Mouse (Mus musculus) midbrain, embryonic 11.5 days (tissue): ENCODE results near the gene Ksr2. TPM values are rescaled to one million over a fixed set of nuclear protein-coding genes. Genes with fewer than 3 reads are reported as not detected.
A peak's percentile ranks its signal among the peaks of the same experiment; 100 is the strongest.

Source experiments
- ATAC-seq: fragments of 200-750 bp; cut with Nextera tagmentation; 2 replicates; pipeline ENCODE4 v1.8.0; 2017; ENCODE audit warnings: moderate TSS enrichment, moderate library complexity; ENCODE audit not compliant: low FRiP score
- DNase-seq: peaks from one replicate; pipeline ENCODE4 v3.0.0; 2015; ENCODE audit warnings: low spot score; ENCODE audit errors: missing footprints
- H3K27ac ChIP-seq: fragments of 300-500 bp; sonication (generic); 2 replicates; pipeline ENCODE4 v1.5.1; 2014; ENCODE audit warnings: low read depth, low read length
- H3K27me3 ChIP-seq: fragments of 300-500 bp; sonication (generic); 2 replicates; pipeline ENCODE4 v1.6.1; 2014; ENCODE audit warnings: mild to moderate bottlenecking, low read length, moderate library complexity, mixed read lengths; ENCODE audit not compliant: control insufficient read depth, insufficient read depth
- H3K36me3 ChIP-seq: fragments of 300-500 bp; sonication (generic); 2 replicates; pipeline ENCODE4 v1.6.1; 2014; ENCODE audit warnings: mild to moderate bottlenecking, low read length, moderate library complexity, mixed read lengths; ENCODE audit not compliant: control insufficient read depth, insufficient read depth
- H3K4me1 ChIP-seq: fragments of 300-500 bp; sonication (generic); 2 replicates; pipeline ENCODE4 v1.6.1; 2014; ENCODE audit warnings: low read length; ENCODE audit not compliant: control insufficient read depth, insufficient read depth
- H3K4me2 ChIP-seq: fragments of 300-500 bp; sonication (generic); 2 replicates; pipeline ENCODE4 v1.6.1; 2014; ENCODE audit warnings: mild to moderate bottlenecking, moderate library complexity
- H3K4me3 ChIP-seq: fragments of 300-500 bp; sonication (generic); 2 replicates; pipeline ENCODE4 v1.5.1; 2014; ENCODE audit warnings: low read depth, low read length
- H3K9ac ChIP-seq: fragments of 300-500 bp; sonication (generic); 2 replicates; pipeline ENCODE4 v1.6.1; 2014; ENCODE audit warnings: low read length
- H3K9me3 ChIP-seq: fragments of 300-500 bp; sonication (generic); 2 replicates; pipeline ENCODE4 v1.6.1; 2016; ENCODE audit warnings: low read length; ENCODE audit not compliant: control insufficient read depth
- WGBS: fragments of 180-500 bp; shearing (Covaris S2); extraction: QIAGEN DNeasy Blood & Tissue Kit; methylation state at CpG from one replicate; pipeline ENCODE4 v1.1.7; 2014; 5-methylcytosine and 5-hydroxymethylcytosine counted together
- polyA plus RNA-seq: library from polyadenylated mRNA; unstranded; fragments of >200 nt; fragmentation: Nextera tagmentation; extraction: Ambion mirVana; gene quantifications from 2 replicates; pipeline ENCODE4 v1.2.1, GENCODE M21; 2014

Ksr2 gene
- polyA plus RNA-seq, 1 experiment from 2014 or later, result 0.90 TPM

DNA sequence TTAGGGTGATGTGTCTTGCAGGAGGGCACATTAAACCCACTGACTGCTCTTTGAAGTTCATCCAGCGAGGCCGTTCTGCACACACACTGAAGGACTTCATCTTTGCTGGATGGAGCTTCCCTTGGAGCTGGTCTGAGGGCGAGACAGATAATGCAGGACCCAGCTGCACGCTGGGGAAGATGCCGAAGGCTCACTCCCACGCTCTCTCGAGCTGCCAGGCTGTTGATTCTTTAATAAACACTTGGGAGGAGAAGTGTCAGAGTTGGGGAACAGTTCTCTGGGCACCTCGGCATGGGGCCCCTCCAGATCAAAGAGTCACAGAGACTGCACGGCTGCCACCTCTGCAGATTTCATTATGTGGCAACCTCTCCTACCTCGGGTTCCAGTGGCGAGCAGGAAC, 280.8 kb downstream of the Ksr2 start:
- Histone ChIP-seq H3K9ac (no peak overlapping the region), H3K27me3 (no peaks in the 10 kb centered on the region), H3K9me3 (no peaks in the 10 kb centered on the region), H3K4me1 (peaks cover 6% of the 10 kb centered on the region), H3K27ac (no peak overlapping the region), H3K4me2 (no peak overlapping the region), H3K4me3 (no peak overlapping the region), H3K36me3 (no peaks in the 10 kb centered on the region)
- DNase-seq (no peak), ATAC-seq (no peak)
- WGBS, result 75% methylated on average over 11 of the region's 11 CpGs

DNA sequence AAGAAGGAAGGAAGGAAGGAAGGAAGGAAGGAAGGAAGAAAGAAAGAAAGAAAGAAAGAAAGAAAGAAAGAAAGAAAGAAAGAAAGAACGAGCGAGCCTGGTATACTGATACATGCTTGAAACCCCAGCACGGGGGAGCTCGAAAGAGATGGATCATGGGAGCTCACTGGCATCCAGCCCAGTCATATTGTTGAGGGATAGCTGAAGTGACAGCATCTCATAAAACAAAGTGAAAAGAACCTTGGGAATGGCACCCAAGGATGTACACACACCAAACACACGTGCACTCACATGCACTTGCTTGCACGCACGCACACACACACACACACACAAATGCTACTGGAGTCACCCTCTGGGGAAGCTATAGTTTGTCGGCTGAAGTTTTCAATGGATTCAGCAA, 282.6 kb downstream of the Ksr2 start:
- ATAC-seq (no peak), DNase-seq (no peak)
- Histone ChIP-seq H3K9me3 (no peaks in the 10 kb centered on the region), H3K36me3 (no peaks in the 10 kb centered on the region), H3K9ac (no peak overlapping the region), H3K27me3 (no peaks in the 10 kb centered on the region), H3K4me1 (peaks cover 2% of the 10 kb centered on the region; the same call in 1 of the 2 replicates), H3K4me2 (no peak overlapping the region), H3K4me3 (no peak overlapping the region), H3K27ac (no peak overlapping the region)
- 92% methylated on average over 8 of the region's 8 CpGs for WGBS

DNA sequence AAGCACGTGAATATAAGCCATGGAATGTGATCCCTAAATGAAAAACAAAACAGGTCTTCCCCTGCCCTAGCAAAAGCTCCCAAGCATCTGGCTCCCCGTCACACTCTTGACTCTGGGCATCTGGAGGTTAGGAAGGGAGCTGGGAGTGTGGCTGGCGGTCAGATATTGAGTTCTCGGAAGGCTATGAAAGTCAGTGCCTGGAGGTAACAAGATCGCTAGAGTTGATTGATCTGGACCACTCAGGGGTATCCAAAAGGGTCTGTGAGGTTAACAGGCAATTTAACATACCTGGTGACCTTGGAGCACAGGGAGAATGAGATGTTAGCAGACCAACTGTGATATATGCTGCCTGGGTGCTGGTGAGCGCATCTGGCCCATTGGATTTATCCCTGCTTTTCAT, 283.8 kb downstream of the Ksr2 start:
- H3K9me3 ChIP-seq, result no peaks in the 10 kb centered on the region
- H3K36me3 ChIP-seq, result no peaks in the 10 kb centered on the region
- H3K27me3 ChIP-seq, result no peaks in the 10 kb centered on the region
- 74% methylated on average over 6 of the region's 6 CpGs for WGBS
- no peak overlapping the region for H3K27ac ChIP-seq
- no peak for ATAC-seq
- no peak overlapping the region for H3K4me3 ChIP-seq
- H3K4me1 ChIP-seq, result peaks cover 2% of the 10 kb centered on the region; the same call in 1 of the 2 replicates
- H3K4me2 ChIP-seq, result no peak overlapping the region
- H3K9ac ChIP-seq, result no peak overlapping the region
- peak; percentile 57 for DNase-seq

DNA sequence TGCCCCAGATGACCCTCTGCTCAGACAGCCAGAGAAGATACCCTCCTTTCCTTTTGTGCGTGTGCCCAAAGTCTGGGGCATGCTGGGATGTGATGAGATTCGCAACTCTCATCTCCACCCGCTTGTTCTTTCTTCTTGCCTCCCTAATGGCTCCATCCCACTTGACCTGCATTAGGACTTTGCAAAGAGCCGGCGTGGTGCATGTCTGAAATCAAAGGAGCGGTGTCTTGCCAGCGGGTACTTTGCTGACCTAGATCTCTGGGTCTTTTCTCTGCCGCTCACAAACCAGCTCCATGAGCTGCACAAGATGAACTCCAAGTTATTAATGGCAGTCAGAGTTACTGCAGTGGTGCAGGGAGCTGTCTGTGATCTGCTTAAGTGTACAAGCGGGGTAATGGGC, 290.6 kb downstream of the Ksr2 start:
- Histone ChIP-seq H3K9me3 (no peaks in the 10 kb centered on the region; the same call in 1 of the 2 replicates), H3K4me3 (no peak overlapping the region), H3K4me1 (no peaks in the 10 kb centered on the region), H3K36me3 (no peaks in the 10 kb centered on the region), H3K9ac (no peak overlapping the region), H3K27ac (no peak overlapping the region), H3K4me2 (no peak overlapping the region), H3K27me3 (no peaks in the 10 kb centered on the region)
- ATAC-seq (no peak), DNase-seq (no peak)
- WGBS, result 86% methylated on average over 9 of the region's 9 CpGs

DNA sequence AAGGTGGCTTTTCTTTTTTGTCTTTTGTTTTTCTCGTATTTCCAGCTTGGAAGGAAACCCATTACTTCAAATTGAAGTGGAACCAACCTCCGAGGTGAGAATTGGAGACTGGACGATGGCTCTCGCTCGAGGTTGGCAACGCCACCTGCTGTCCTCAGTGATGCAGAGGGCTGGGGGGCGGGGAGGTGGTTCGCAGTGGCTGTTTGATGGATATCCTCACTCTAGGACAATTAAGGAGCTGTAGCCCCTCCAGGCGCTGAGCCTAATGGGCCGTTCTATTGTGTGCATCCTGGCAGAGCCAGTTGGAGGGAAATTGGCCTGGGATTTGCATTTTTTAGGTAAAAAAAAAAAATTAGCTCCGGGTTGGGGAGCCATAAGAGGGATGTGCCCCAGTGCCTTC, 292.8 kb downstream of the Ksr2 start:
- ATAC-seq, result no peak
- 45% methylated on average over 11 of the region's 11 CpGs for WGBS
- H3K4me2 ChIP-seq, result no peak overlapping the region

DNA sequence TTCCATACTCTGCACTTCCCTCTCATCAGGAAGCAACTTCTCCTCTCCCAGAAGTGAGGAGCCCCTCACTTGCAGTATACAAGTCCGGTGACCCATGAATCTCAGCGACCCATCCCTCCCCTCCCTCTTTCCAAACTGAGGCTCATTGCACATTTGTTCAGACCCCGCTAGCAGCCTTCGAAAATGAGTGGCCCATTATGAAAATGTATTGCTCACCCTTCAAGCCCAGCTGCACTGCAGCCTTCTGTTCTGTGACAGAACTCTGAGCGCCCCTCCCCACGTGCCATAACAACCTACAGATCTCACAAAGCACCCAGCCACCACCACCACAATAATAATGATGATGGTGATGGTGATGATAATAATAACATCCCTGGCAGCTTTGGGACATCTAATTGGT, 295.5 kb downstream of the Ksr2 start:
- WGBS, result 81% methylated on average over 6 of the region's 6 CpGs
- H3K27ac ChIP-seq, result no peak overlapping the region
- no peak for DNase-seq

More for the DNA sequence above, 292.8 kb downstream of the Ksr2 start:
- no peaks in the 10 kb centered on the region for H3K27me3 ChIP-seq
- no peaks in the 10 kb centered on the region for H3K36me3 ChIP-seq
- H3K4me1 ChIP-seq, result no peaks in the 10 kb centered on the region
- H3K27ac ChIP-seq, result no peak overlapping the region
- H3K4me3 ChIP-seq, result no peak overlapping the region
- H3K9me3 ChIP-seq, result no peaks in the 10 kb centered on the region; the same call in 1 of the 2 replicates
- H3K9ac ChIP-seq, result no peak overlapping the region
- DNase-seq, result no peak

DNA sequence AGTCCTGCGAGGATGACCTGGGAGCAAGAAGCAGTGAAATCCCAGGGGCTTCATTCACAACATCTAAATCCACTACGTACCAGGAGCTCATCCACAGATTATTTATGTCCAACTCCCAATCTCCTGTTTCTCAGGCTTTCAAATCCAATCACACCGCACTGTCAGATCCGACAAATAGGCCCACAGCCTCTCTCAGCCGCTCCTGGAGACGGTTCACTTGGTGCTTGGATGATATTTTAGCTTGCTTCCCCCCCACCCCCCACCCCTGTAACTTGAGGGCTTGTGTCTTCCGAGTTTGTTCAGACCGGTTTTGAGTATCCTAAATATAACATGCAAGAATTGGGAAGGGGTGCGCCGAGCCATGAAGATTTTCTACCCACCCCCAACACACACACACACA, 297.8 kb downstream of the Ksr2 start:
- Histone ChIP-seq H3K4me2 (no peak overlapping the region), H3K4me3 (no peak overlapping the region), H3K36me3 (no peaks in the 10 kb centered on the region), H3K4me1 (no peaks in the 10 kb centered on the region), H3K9me3 (no peaks in the 10 kb centered on the region; the same call in 1 of the 2 replicates), H3K27me3 (no peaks in the 10 kb centered on the region), H3K27ac (no peak overlapping the region), H3K9ac (no peak overlapping the region)
- WGBS, result 86% methylated on average over 10 of the region's 10 CpGs
- no peak for DNase-seq
- no peak for ATAC-seq

More for the DNA sequence above, 295.5 kb downstream of the Ksr2 start:
- Histone ChIP-seq H3K9me3 (no peaks in the 10 kb centered on the region; the same call in 1 of the 2 replicates), H3K4me1 (no peaks in the 10 kb centered on the region), H3K4me2 (no peak overlapping the region), H3K27me3 (no peaks in the 10 kb centered on the region), H3K4me3 (no peak overlapping the region), H3K9ac (no peak overlapping the region), H3K36me3 (no peaks in the 10 kb centered on the region)
- no peak for ATAC-seq

DNA sequence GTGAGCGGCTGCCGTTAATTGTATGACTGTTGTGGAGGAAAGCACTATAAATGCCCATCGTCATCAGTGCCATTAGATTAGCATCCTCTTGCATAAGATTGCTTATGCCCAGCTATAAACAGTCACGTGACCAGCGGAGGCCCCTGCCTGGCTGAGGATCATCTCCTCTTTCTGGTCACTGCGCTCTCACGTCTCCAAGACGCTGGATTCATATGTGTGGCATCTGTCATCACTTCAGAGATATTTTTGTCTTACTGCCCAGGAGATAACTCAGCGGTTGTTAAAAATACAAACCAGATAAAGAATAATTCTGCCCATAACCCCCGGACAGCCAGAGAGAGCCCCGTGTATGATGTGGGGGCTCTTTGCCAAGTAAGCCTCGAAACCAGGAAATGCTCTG, 298.4 kb downstream of the Ksr2 start:
- 91% methylated on average over 12 of the region's 12 CpGs for WGBS
- DNase-seq (no peak), ATAC-seq (no peak)
- Histone ChIP-seq H3K9ac (no peak overlapping the region), H3K4me3 (no peak overlapping the region), H3K4me1 (no peaks in the 10 kb centered on the region), H3K4me2 (no peak overlapping the region), H3K27ac (no peak overlapping the region), H3K36me3 (no peaks in the 10 kb centered on the region), H3K27me3 (no peaks in the 10 kb centered on the region), H3K9me3 (no peaks in the 10 kb centered on the region; the same call in 1 of the 2 replicates)

DNA sequence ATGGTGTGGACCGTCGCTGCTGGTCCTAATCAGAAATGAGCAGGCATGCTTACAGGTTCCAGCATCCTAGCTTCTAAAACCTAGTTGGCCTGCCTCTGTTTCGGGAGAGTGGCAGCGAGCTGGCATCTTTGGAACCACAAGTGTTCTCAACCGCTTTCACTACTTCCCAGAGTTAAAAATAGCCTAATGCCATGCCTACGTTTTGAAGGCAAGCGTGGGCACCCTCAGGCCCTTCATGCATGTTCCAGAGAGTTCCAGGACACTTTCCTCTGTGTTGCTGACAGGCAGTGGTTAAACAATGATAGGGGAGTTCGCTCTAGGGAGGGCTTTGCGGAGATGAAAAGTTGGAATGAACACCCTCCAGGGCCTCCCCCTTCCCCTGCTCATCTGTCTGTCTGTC, 303.3 kb downstream of the Ksr2 start:
- Histone ChIP-seq H3K27me3 (no peaks in the 10 kb centered on the region), H3K9ac (no peak overlapping the region), H3K4me1 (no peaks in the 10 kb centered on the region), H3K4me3 (no peak overlapping the region), H3K36me3 (no peaks in the 10 kb centered on the region), H3K9me3 (no peaks in the 10 kb centered on the region), H3K4me2 (no peak overlapping the region), H3K27ac (no peak overlapping the region)
- 89% methylated on average over 9 of the region's 9 CpGs for WGBS
- no peak for DNase-seq
- no peak for ATAC-seq

DNA sequence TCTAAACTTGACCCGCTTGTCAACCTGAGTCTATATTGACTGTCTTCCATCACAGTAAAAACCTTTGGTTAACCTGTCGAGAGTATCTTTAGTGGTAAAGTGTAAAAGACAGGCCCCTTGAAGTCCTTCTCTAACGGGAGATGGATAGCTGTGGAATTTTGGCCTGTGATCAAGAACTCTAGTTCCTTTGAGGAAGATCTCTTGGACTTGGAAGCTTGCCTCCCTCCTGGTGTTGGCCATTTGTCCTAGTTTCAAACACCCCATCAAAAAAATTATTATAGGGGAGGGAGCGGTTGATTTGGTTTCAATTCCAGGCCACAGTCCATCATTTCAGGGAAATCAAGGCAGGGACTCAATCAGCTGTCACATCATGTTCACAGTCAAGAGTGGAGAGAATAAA, 309.5 kb downstream of the Ksr2 start:
- WGBS, result 93% methylated on average over 4 of the region's 4 CpGs
- Histone ChIP-seq H3K27ac (no peak overlapping the region), H3K27me3 (no peaks in the 10 kb centered on the region), H3K9me3 (no peaks in the 10 kb centered on the region), H3K36me3 (no peaks in the 10 kb centered on the region), H3K4me3 (no peak overlapping the region), H3K9ac (no peak overlapping the region), H3K4me2 (no peak overlapping the region), H3K4me1 (no peaks in the 10 kb centered on the region)
- ATAC-seq (no peak), DNase-seq (no peak)
